Mouse (Mus musculus) limb, embryonic 11.5 days (tissue): ENCODE results near the gene Foxn3. TPM values are rescaled to one million over a fixed set of nuclear protein-coding genes. Genes with fewer than 3 reads are reported as not detected.

ENCODE experiments used
- ATAC-seq: fragments of 200-750 bp; cut with Nextera tagmentation; 2 replicates; pipeline ENCODE4 v1.8.0; 2017; ENCODE audit warnings: low read depth; ENCODE audit not compliant: insufficient number of reproducible peaks, low FRiP score, low TSS enrichment
- DNase-seq: peaks from one replicate; pipeline ENCODE4 v3.0.0-alpha.2; 2015; ENCODE audit warnings: low spot score
- H3K27ac ChIP-seq: fragments of 300-500 bp; sonication (generic); replicated peaks from 2 replicates; pipeline ENCODE4 v1.5.1; 2014; ENCODE audit warnings: low read depth, mild to moderate bottlenecking, low read length
- H3K27me3 ChIP-seq: fragments of 300-500 bp; sonication (generic); 2 replicates; pipeline ENCODE4 v1.6.1; 2014; ENCODE audit warnings: mild to moderate bottlenecking, low read length, mixed read lengths; ENCODE audit not compliant: control insufficient read depth, insufficient read depth
- H3K36me3 ChIP-seq: fragments of 300-500 bp; sonication (generic); 2 replicates; pipeline ENCODE4 v1.6.1; 2014; ENCODE audit warnings: mild to moderate bottlenecking, low read length, moderate library complexity, mixed read lengths; ENCODE audit not compliant: control insufficient read depth, insufficient read depth
- H3K4me1 ChIP-seq: fragments of 300-500 bp; sonication (generic); 2 replicates; pipeline ENCODE4 v1.6.1; 2014; ENCODE audit warnings: low read length, mixed read lengths; ENCODE audit not compliant: control insufficient read depth, insufficient read depth
- H3K4me2 ChIP-seq: fragments of 300-500 bp; sonication (generic); 2 replicates; pipeline ENCODE4 v1.6.1; 2014; ENCODE audit warnings: low read depth, mild to moderate bottlenecking, moderate library complexity; ENCODE audit not compliant: severe bottlenecking
- H3K4me3 ChIP-seq: fragments of 300-500 bp; sonication (generic); 2 replicates; pipeline ENCODE4 v1.5.1; 2014; ENCODE audit warnings: low read depth, low read length
- H3K9ac ChIP-seq: fragments of 300-500 bp; sonication (generic); 2 replicates; pipeline ENCODE4 v1.6.1; 2014; ENCODE audit warnings: mild to moderate bottlenecking, low read length
- H3K9me3 ChIP-seq: fragments of 300-500 bp; sonication (generic); 2 replicates; pipeline ENCODE4 v1.6.1; 2016; ENCODE audit warnings: low read length; ENCODE audit not compliant: control insufficient read depth
- WGBS: fragments of 180-500 bp; shearing (Covaris S2); extraction: QIAGEN DNeasy Blood & Tissue Kit; methylation state at CpG from one replicate; pipeline ENCODE4 v1.1.7; 2014; 5-methylcytosine and 5-hydroxymethylcytosine counted together
- polyA plus RNA-seq: library from polyadenylated mRNA; unstranded; fragments of >200 nt; fragmentation: Nextera tagmentation; extraction: Ambion mirVana; gene quantifications from 2 replicates; pipeline ENCODE4 v1.2.1, GENCODE M21; 2014

The Foxn3 gene
- polyA plus RNA-seq, 1 experiment from 2014 or later: 95.6 TPM

DNA sequence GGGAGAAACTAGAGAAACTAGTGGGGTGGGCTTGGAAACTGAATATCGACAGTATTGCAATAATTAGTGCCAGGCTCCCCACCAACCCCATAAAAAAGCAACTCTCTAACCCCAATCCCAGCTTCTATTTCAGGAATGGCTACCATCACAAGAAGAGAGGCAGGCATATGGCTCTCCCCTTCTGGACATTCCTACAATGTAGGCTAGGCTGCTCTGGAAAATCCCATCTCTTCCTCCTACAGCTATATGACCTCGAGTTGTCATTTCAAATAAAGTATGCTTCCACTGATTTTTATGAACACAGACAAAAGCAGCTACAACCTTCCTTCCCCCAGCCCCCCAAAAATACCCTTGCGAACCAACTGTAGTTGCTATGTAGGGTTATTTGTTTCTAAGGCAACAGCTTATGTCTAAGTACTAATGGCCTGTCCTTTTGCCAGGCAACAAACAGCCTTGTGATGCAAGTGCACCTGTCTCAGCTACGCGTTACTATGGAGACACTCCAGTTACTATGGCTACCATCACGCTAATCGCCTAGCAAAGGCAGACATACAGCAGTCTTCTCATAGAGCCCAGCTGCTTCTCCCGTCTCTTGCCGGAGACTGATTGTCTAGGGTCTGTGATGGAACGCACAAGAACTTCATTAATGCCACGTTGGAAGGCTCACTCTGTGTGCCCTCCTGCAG, 223.6 kb downstream of the Foxn3 start:
- no peaks in the 10 kb centered on the region for H3K27me3 ChIP-seq
- peaks cover 35% of the 10 kb centered on the region for H3K4me1 ChIP-seq
- H3K9me3 ChIP-seq: no peaks in the 10 kb centered on the region
- ATAC-seq: no peak
- H3K4me3 ChIP-seq: no peak overlapping the region
- no peak overlapping the region for H3K27ac ChIP-seq
- H3K36me3 ChIP-seq: peaks cover 2% of the 10 kb centered on the region; the same call in 1 of the 2 replicates
- no peak overlapping the region for H3K9ac ChIP-seq
- DNase-seq: no peak
- H3K4me2 ChIP-seq: no peak overlapping the region
- WGBS: 79% methylated on average over 11 of the region's 11 CpGs

GRCm38 (mm10) chr12:99338754-99339153, 224.6 kb downstream of the Foxn3 start:
- Histone ChIP-seq H3K4me2 (no peak overlapping the region), H3K9me3 (no peaks in the 10 kb centered on the region), H3K36me3 (peaks cover 2% of the 10 kb centered on the region; the same call in 1 of the 2 replicates), H3K4me3 (no peak overlapping the region), H3K27ac (no peak overlapping the region), H3K27me3 (no peaks in the 10 kb centered on the region), H3K9ac (no peak overlapping the region), H3K4me1 (peaks cover 28% of the 10 kb centered on the region)
- 75% methylated on average over 2 of the region's 2 CpGs for WGBS
- DNase-seq: no peak
- no peak for ATAC-seq

GRCm38 (mm10) chr12:99337171-99337435, 226.3 kb downstream of the Foxn3 start:
- Histone ChIP-seq H3K27ac (no peak overlapping the region), H3K9me3 (no peaks in the 10 kb centered on the region), H3K36me3 (0 out of 2 replicates have a peak, but pooled peaks cover 2% of the 10 kb centered on the region), H3K4me2 (no peak overlapping the region), H3K4me1 (peaks cover 23% of the 10 kb centered on the region), H3K9ac (no peak overlapping the region), H3K27me3 (no peaks in the 10 kb centered on the region), H3K4me3 (no peak overlapping the region)
- ATAC-seq (no peak), DNase-seq (no peak)
- 89% methylated on average over 3 of the region's 3 CpGs for whole genome bisulfite sequencing

- H3K4me3 ChIP-seq: no peak overlapping the region
- H3K27me3 ChIP-seq: no peaks in the 10 kb centered on the region
- H3K4me1 ChIP-seq: peaks cover 25% of the 10 kb centered on the region
- no peak for ATAC-seq
- WGBS: 59% methylated on average over 12 of the region's 12 CpGs
- 0 out of 2 replicates have a peak, but pooled peaks cover 2% of the 10 kb centered on the region for H3K36me3 ChIP-seq
- no peaks in the 10 kb centered on the region for H3K9me3 ChIP-seq
- H3K9ac ChIP-seq: no peak overlapping the region
- H3K27ac ChIP-seq: no peak overlapping the region
- DNase-seq: no peak
- H3K4me2 ChIP-seq: no peak overlapping the region
These were observed 226.8 kb downstream of the Foxn3 start for GRCm38 (mm10) chr12:99336349-99337170.

GRCm38 (mm10) chr12:99335628-99336027, 227.8 kb downstream of the Foxn3 start:
- Histone ChIP-seq H3K4me2 (no peak overlapping the region), H3K27me3 (no peaks in the 10 kb centered on the region), H3K36me3 (no peaks in the 10 kb centered on the region), H3K27ac (no peak overlapping the region), H3K4me1 (peaks cover 31% of the 10 kb centered on the region), H3K4me3 (no peak overlapping the region), H3K9ac (no peak overlapping the region), H3K9me3 (no peaks in the 10 kb centered on the region)
- DNase-seq (no peak), ATAC-seq (no peak)
- WGBS: 79% methylated on average over 9 of the region's 9 CpGs

DNA sequence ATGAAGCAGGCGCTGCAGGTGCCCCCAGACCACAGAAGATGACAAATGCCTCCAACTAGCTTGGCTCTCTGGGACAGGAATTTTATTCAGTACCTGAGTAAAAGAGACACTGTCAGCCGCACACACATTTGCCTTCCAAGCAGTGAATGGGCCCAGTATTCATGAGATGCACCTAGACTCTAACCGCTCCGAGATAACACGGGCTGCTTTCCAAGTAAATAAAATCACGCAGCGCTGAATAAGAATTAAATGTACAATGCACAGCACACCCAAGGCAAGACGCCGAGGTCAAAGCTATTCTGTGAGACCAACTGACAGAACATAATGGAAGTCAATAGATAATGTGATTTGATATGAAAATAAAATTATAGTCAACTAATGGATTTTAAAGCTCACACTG, 229.4 kb downstream of the Foxn3 start:
- 91% methylated on average over 9 of the region's 9 CpGs for WGBS
- ATAC-seq (no peak), DNase-seq (no peak)
- Histone ChIP-seq H3K36me3 (no peaks in the 10 kb centered on the region), H3K4me2 (no peak overlapping the region), H3K9ac (no peak overlapping the region), H3K9me3 (no peaks in the 10 kb centered on the region), H3K4me3 (no peak overlapping the region), H3K27ac (no peak overlapping the region), H3K27me3 (no peaks in the 10 kb centered on the region), H3K4me1 (peaks cover 38% of the 10 kb centered on the region)

- ATAC-seq (no peak), DNase-seq (no peak)
- WGBS: 82% methylated on average over 20 of the region's 20 CpGs
- Histone ChIP-seq H3K9me3 (no peaks in the 10 kb centered on the region), H3K27me3 (no peaks in the 10 kb centered on the region), H3K27ac (no peak overlapping the region), H3K36me3 (no peaks in the 10 kb centered on the region), H3K9ac (no peak overlapping the region), H3K4me1 (peaks cover 39% of the 10 kb centered on the region), H3K4me2 (no peak overlapping the region), H3K4me3 (no peak overlapping the region)
These were observed 229.9 kb downstream of the Foxn3 start for GRCm38 (mm10) chr12:99333304-99333968.

GRCm38 (mm10) chr12:99332144-99332807, 231.1 kb downstream of the Foxn3 start:
- no peak overlapping the region for H3K27ac ChIP-seq
- ATAC-seq (no peak), DNase-seq (no peak)
- H3K4me1 ChIP-seq: peaks cover 39% of the 10 kb centered on the region
- 73% methylated on average over 16 of the region's 16 CpGs for WGBS
- H3K4me2 ChIP-seq: no peak overlapping the region
- no peak overlapping the region for H3K9ac ChIP-seq
- no peaks in the 10 kb centered on the region for H3K27me3 ChIP-seq
- H3K36me3 ChIP-seq: no peaks in the 10 kb centered on the region
- H3K4me3 ChIP-seq: no peak overlapping the region
- no peaks in the 10 kb centered on the region for H3K9me3 ChIP-seq
